Mouse (Mus musculus): ENCODE measurements around the gene Hydin.
"Not testable (repeated sequence)": the region's sequence is repeated elsewhere in the genome, so short reads cannot be mapped to it uniquely, and the experiment has no call there.

The Hydin gene

DNA sequence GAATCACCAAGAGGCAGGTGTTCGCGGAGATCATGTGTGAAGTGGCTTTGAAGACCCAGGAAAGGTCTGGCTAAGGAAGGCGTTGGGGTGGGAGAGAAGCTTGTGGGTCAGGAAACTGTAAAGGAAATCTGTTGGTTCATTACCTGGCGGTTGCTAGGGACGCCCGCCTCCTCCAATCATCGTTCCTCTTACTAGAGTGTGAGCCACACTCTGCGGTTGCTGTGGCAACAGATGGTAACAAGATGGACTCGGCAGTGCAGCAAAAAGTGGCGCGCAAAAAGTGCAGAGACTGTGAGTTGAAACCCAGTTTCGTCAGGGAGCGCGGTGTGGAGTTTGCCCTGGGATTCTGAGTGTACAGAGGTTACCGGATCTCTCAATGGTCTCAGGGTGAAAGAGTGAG lies at the start of gene Hydin:
Gene Hydin, plus strand, starts transcription at position 237 of the 400 bp plus-strand sequence.
- DNase-seq (ENCODE audit: low read depth), result no peak

DNA sequence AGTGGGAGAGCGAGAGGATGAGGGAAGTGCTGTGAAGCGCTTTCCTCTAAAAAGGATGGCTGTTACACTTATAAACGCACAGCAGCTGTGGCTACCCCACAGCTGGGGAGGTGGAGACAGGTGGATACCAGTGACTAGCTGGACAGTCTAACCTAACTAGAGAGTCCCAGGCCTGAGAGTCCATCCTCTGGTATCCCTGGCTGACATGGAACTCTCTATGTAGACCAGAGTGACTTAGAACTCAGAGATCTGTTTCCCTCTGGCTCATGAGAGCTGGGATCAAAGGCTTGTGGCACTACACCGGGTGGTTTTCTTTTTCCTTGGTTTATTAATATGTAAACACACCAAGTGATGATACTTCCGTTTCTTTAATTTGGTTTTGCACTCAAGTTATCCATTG lies 49.6 kb upstream of the Hydin start:
- DNase-seq (ENCODE audit: low read depth), result no peak

DNA sequence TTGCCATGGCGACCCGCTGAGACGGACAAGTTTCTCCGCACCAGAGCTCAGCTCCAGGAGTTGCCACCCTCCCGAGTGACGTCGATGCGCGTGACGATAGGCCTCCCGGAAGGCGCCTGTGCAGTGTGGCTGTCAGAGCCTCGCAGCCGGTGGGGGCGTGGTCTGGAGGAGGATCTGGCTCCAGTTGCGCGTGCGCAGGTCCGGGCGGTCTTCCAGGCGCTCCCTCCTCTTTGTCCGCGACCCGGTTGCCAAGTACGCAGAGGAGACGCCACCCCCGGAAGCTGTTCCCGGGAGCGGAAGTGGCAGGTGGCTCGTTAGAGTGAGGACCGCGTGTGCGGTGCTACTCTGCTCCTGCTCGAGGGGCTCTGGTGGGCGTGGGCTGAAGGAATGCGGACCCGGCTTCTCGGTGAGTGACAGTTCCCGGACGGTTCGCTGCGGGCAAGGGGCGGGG lies 49.1 kb upstream of the Hydin start:
- peak; percentile 95 for DNase-seq (ENCODE audit: low read depth)

DNA sequence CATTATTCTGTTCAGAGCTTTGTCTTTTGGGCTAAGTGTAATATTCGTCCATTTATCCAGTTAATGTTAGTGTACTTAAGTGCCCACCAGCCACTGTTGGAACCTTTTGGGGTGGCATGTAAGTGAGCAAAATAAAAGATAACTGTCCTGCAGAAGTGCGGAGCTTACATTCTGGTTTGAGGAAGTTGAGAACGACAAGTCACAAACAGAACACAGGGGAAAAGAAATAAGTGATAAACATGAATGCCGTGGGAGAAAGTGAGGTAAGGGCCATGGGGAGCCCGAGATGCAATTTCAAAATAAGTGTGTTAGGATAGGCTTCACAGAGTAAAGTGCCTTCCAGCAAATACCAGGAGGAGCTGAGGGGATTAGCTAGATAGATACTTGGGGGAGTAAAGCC lies 48.3 kb upstream of the Hydin start:
- no peak for DNase-seq (ENCODE audit: low read depth)

DNA sequence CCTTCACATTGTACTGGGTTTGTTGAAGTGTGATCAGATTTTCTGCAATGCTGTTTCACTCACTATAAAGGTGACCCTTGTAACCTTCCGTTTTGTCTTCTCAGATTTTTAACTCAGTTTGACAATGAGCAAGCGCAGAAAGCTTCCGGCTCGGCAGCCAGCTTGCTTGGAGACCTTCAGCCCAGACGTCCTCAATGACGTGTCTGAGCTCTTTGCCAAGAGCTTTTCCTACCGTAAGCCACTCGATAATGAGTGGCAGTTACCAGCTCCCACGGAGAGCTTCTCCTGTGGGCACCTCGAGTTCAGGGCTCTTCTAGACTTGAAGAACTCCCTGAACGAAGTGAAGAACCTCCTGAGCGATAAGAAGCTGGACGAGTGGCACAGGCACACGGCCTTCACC lies 45.8 kb upstream of the Hydin start:
- no peak for DNase-seq (ENCODE audit: low read depth)

DNA sequence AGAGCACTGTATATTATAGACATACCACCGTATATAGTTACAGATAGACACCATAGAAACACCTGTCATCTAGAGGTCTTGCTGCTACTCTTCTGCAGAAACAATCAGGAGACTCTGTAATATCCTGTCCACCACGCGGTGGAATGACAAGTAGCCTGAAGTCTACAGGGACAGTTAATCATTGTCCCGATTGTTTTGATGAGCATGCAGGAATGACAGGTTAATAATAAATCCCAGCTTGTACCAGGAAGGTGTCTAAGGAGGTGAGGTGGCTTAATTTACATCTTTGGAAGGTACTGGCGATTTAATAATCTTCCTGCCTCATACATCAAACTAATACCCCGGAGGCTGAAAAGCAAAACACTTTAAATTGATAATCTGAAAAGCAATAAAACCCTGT lies 36.0 kb upstream of the Hydin start:
- no peak for DNase-seq (ENCODE audit: low read depth)

DNA sequence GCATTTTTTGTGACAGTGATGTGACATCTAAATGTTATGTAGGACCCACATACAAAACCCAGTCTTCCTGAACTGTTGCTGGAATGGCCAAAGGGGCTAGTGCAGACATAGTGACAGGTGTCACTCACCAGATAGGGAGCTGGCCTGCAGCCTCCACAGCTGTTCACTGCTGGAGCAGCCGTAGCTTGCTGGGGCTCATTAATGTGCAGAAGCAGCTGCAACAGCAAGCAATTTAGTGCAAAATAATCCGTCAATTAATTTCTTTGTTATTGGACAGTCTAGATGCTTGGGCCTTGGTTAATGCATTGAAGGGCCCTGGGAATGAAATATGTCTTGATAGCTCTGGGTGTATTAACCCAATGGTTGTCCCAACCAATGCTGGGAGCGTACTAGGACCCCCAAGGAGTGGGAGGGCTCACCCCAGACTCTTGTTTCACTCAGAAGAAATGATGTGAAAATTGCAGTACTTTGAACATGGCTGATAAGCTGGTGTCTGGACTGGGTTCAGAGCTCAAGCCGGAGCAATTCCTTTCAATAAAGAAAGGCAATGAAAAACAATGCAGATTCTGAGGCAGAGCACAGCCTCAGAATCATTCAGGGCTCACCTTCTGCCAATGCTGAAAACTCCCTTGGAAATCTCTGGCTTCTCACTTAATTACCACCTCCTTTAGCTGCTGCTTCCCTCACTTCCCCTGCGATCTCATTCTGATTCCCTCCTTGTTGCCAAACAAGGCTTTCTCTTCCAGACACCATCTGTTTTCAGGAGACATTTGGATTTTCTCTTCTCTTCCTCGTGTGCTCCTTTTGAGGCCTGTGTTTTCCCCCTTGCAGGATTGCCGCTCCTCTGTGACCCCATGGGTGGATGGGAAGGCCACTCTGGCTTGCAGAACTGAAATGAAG lies 24.2 kb upstream of the Hydin start:
- no peak for DNase-seq (ENCODE audit: low read depth)

DNA sequence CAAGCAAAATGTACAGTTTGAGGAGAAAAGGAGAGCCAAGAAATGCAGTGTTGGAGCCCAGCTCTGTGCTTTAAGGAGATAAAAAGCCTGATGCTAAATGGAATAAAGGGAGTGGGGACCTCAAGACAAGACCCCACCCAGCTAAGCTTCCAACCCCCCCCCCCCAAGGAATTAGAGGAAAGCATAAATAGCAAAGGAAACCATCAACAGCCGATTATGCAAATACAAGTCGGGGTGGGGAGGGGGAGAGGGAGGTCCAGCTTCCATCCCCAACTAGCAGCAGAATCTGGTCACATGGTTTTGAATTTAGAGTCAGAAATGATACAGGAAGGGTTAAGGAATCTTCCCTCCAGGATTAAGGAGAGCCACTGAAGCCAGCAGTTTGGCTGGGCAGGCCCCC lies 22.2 kb upstream of the Hydin start:
- DNase-seq (ENCODE audit: low read depth), result no peak

DNA sequence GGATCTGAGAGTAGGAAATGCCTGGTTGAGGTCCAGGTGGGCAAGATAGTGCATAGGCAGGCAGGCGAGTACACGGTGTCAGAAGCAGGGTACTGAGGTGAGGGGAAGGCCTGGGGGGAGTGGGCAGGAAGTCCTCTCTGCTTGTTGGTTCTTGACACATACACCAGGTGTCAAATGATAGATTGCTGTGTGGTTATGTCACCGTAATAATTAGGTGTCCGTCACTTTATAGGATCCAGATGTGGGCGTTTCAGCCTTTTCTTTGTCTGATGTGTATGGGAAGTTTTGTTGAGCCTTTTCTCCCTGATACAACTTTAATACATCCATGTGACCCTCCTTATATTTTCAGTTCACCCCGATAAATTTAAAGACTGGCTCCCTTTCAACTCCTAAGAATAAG lies 19.5 kb upstream of the Hydin start:
- DNase-seq (ENCODE audit: low read depth), result no peak

DNA sequence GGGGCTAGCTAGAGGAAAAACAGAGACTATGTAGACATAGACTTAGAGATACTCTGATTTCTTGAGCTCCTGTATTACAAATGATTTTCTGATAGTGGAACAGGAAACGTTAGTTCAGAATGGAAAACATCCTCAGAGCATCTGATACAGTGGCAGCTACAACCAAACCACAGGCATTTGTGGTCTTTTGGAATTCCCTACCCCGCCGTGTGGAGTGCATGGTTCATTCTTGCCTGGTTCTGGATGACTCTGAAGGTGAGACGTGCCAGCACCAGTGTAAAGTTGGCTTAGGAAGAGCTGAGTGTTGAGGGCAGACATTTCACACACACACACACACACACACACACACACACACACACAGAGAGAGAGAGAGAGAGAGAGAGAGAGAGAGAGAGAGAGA lies 12.8 kb upstream of the Hydin start:
- no peak for DNase-seq (ENCODE audit: low read depth)

DNA sequence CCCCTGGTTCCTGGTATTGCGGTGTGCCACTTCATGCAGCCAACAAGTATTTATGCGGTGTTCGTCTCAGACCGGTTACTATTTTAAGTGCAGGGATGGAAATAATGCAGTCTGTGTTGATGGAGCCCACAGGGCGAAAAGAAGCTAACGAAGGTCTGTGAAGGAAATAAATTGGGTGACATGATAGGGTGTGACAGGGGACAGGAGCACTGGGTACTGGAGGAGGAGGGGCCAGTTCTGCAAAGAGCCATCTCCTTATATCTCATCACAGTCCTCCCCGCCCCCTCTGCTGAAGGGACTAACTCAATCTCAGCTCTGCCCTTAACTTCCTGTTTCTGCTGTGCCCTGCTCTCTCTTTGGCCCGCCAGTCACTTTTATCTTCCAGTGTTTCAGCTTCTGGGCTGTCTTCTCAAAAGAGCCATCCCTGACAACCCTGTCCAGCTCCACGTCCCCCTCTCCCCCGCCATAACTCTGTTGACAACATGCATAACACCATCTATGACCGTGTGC lies 926 bp upstream of the Hydin start:
- no peak for DNase-seq (ENCODE audit: low read depth)

DNA sequence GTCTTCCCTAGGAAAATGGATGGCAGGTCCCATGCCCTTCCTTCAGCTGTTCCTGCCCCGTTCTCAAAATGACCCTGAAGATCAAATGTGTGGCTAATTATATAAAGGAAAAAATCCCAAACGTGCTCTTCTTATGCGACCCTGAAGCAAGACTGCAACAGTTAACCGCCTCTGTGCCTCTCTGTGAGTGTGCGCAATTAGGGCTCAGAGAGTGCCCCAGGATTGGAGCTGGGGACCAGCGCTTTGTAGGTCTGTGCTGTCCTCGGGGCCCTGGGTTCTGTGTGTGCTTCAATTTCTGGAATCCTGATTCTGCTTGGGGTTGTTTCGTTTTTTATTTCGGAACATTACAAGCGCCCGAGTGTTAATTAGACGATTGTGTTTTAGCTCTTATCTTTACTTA lies 491 bp downstream of the Hydin start:
- no peak for DNase-seq (ENCODE audit: low read depth)

DNA sequence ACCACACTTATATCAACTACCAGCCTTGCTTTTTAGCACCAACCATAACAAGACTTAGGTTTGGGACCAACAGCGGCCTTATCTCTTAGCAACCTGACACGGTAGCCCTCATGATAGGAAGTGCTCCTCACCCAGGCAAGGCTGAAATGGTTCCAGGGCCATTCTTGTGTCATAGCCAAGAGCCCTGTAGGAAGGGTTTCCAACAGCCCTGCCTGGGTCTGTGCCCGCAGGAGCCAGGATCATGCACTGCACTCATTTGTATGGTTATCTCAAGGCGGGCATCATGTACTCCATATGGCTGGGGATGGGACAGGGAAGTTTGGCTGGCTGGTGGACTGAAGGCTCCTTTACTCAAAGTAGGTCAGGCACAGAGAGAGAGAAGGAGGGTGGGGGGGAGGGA lies 3.9 kb downstream of the Hydin start:
- DNase-seq (ENCODE audit: low read depth), result no peak

DNA sequence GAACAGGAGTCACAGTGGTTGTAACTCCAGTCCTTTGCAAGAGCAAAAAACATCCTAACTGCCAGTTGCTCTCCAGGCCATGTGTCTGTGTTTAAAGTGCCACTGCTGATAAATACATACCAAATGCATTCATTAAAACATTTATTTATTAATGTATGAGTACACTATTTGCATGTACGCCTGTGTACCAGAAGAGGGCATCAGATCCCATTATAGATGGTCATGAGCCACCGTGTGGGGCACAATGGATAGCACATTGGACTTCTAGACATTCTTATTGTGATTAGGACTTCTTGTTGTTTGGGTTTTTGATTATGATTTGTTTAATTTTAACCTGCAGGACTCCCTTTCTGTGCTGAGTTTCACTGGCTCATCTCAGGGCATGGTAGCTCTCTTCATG lies 6.6 kb downstream of the Hydin start:
- no peak for DNase-seq (ENCODE audit: low read depth)

DNA sequence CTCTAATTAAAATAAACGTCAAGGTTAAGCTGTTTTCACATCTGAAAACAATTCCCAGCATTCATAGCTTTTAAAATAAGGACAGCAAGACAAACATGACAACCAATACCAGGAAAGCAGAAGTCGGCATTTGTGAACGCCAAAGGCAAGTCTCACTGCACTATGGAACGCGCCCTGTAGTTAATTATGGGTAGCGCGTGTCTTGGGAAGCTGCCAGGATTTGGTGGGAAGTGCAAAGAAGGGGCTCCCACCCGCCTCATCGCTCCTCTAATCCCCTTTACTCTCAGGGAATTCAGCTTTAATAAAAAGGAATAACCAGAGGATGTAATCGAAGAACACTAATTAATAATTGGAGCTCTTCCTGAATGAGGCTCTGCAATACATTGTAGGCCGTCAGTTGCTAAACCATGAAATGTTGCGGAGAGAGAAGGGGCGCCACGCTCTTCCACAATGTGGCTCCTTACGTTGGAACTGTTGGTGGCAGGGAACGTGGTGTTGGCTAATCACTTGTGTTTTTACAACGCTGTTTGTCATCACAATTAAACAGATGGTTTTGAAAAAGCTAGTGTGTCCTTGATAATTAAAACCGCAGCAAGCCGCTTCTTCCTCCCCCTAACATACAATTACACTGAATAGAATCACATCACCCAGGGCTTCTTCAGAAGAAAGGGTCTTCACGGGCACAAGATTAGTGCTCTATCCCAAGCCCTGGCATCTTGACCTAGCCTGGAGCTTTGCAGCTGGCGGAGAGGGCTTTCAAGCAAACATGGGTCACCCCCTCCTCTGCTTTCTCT lies 8.9 kb downstream of the Hydin start:
- no peak for DNase-seq (ENCODE audit: low read depth)

DNA sequence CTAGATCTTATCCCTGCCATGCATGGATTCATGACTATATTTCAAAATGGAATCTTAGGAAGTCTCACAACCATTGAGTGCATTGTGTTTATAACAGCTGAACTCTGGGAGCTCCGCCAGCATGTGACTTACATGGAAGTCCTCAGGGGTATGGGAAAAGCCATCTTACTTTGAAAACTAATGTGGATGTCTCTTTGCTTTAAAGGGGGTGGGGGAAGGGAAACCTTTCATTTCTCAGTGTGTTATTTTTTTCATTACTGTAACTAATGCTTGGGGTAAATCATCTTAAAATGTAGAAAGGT lies 9.4 kb downstream of the Hydin start:
- DNase-seq (ENCODE audit: low read depth), result no peak

DNA sequence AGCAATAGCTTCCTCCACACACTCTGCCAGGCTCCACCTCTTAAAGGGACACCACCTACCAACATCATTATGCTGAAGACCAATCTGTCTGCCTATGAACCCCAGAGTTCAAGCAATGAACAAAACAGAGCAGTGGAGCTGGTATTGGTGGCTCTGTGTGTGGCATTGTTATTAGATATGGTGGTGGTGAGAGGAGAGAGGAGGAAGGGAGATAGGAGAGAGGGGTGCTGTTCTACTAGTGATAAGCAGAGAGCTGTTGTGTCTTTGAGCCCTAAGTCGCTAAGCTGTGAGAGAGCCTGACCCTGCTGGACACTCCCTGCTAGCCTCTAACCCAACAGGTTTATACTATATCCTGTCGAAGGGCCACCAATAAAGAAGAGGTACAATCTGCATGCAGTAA lies 45.9 kb downstream of the Hydin start:
- DNase-seq (ENCODE audit: low read depth), result no peak

DNA sequence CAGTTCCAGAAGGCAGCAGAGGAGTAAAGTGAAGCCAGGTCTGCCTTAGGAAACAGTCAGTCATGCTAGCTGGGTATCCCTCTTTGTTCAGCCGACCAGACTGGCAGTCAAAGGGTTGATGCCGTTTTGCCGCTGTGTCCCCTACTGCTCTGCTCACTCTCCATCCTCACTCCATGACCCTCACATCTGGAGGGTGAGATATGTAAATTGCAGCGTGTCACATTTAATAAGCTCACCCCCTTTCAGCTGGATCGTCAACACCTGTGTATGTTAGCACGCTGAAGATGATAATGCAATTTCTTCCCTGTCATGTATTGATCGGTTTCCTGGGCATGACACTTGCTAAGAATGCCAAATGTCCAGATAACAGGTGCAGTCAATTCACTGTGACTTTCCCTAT lies 49.0 kb downstream of the Hydin start:
- no peak for DNase-seq (ENCODE audit: low read depth)

DNA sequence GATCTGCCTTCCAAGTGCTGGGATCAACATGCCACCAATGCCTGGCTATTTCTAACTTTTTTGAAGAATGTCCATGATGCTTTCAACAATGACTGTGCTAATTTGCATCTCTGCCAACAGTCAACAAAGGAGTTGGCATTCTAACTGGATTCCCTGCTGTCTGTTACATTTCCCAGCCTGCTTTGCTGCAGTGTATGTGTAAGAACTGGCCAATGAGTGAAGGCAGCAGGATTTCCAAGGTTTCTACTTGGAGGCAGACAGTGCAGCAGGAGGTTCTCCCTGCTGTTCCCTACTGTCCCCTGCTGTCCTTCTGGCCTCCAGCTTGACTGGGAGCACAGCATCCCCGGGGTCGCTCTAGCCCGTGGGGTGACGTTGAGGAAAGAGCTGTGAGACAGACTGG lies 52.8 kb downstream of the Hydin start:
- DNase-seq (ENCODE audit: low read depth), result no peak

DNA sequence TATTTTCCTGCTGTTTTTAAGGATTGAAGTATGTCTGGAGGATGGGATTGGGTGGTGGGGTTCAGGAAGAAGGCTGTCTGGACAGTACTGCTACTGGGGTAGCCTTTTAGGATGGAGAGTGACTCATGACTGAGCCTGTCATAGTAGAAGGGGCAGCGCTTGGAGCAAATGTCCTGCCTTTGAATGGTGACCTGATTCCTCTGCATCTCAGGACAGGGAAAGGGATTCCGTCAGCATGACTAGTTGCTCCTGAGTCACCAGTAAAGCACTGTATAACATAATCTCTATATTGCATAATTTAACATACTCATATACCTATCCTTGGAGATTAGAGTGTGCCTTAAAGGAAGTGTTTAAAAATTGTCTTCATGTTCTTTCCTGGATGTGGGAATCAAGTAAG lies 54.7 kb downstream of the Hydin start:
- no peak for DNase-seq (ENCODE audit: low read depth)

DNA sequence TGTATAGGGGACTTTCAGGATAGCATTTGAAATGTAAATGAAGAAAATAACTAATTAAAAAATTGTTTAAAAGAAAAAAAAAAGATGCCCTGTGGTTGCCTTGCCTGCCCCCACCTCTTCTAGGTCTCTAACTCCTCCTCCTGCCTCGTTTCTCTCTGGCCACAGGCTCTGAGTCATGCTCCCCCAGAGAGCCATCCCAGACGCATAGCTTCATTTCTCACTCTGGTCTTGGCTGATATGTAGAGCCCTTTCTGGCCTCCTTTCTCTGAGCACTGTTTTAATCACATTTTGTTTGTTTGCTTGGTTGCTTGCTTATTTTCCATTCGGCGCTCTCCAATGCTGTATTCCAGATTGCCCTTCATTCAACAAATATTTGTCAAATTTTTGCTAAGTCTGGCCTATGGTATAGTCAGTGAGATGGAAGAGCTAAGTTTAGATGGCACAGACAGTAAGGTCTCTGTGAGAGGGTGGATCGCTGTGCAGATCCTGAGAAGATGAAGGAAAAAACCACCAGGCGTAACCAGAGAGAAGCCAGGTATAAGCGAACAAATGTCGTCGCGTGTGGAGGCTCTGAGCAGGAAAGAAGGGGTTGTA lies 57.3 kb downstream of the Hydin start:
- DNase-seq (ENCODE audit: low read depth), result no peak

DNA sequence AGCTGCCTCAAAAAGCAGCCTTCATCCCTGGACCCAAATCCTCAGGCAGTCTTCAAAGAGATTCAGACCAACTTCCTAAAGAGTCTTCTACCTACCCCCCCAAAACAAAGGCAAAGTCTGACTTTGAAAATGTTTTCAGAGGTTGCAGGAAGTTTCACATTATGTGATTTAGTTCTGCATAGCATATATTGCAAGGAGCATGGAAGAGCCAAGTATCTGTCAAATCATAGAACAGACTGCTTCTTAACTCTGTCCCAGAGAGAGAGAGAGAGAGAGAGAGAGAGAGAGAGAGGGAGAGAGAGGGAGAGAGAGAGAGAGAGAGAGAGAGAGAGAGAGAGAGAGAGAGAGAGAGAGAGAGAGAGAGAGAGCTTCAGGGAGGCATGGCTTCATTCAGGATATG lies 60.3 kb downstream of the Hydin start:
- DNase-seq (ENCODE audit: low read depth), result not testable (repeated sequence)

DNA sequence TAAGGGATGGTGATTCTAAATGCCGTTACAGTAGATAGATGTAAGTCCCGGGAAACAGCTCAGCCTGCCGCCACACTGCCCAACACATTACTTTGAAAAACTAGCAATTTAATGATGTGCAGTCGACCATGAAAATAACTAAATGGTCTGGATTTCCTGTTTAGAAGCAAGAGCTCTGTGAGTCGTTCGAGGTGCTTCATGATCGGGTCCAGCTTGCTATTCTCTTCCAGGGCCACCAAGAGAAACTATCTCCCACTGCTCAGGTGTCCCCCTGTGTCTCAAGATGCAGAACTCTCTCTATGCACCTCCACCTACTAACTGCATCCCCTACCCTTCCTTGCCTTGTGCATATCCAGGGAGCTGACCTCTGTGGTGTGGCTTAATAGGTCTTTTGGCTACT lies 66.6 kb downstream of the Hydin start:
- no peak for DNase-seq (ENCODE audit: low read depth)
